Mouse (Mus musculus): ENCODE measurements at regions not wholly inside any gene's neighbourhood (a gene's known extent, or its start where the extent isn't known, plus 50 kb on each side); places are given as distances from the start of the nearest gene placed in this dataset.
A peak's percentile ranks its signal among the peaks of the same experiment; 100 is the strongest.

- no peak for ATAC-seq (replicated peaks; ENCODE audit: extremely low read depth, insufficient read depth, low FRiP score)
These were observed 90.4 kb upstream of the Npvf start for GRCm38 (mm10) chr6:50744462-50745166.

GRCm38 (mm10) chr6:50753151-50753550 is 98.9 kb upstream of the Npvf start:
- Histone ChIP-seq H3K9ac (ENCODE audit: low read length) (no peak overlapping the region), H3K9me3 (replicated peaks; ENCODE audit: control insufficient read depth, low read length) (no peaks in the 10 kb centered on the region), H3K4me3 (ENCODE audit: low read length) (no peak overlapping the region), H3K4me1 (ENCODE audit: control insufficient read depth, insufficient read depth, low read length) (no peaks in the 10 kb centered on the region), H3K4me2 (ENCODE audit: low read depth, low read length) (no peak overlapping the region), H3K27ac (ENCODE audit: low read length) (no peak overlapping the region), H3K27me3 (ENCODE audit: control insufficient read depth, insufficient read depth, low read length) (no peaks in the 10 kb centered on the region), H3K36me3 (ENCODE audit: control insufficient read depth, insufficient read depth) (no peaks in the 10 kb centered on the region)
- WGBS, result 72% methylated on average over 7 of the region's 7 CpGs
- no peak for ATAC-seq (replicated peaks; ENCODE audit: extremely low read depth, insufficient read depth, low FRiP score)

More at GRCm38 (mm10) chr6:50744462-50745166, 90.4 kb upstream of the Npvf start:
- Histone ChIP-seq H3K4me2 (ENCODE audit: low read depth, low read length) (no peak overlapping the region), H3K9ac (ENCODE audit: low read length) (no peak overlapping the region), H3K27me3 (ENCODE audit: control insufficient read depth, insufficient read depth, low read length) (no peaks in the 10 kb centered on the region), H3K4me1 (ENCODE audit: control insufficient read depth, insufficient read depth, low read length) (0 out of 2 replicates have a peak, but pooled peaks cover 2% of the 10 kb centered on the region), H3K9me3 (replicated peaks; ENCODE audit: control insufficient read depth, low read length) (no peaks in the 10 kb centered on the region), H3K27ac (ENCODE audit: low read length) (no peak overlapping the region), H3K4me3 (ENCODE audit: low read length) (no peak overlapping the region), H3K36me3 (ENCODE audit: control insufficient read depth, insufficient read depth) (no peaks in the 10 kb centered on the region)
- 29% methylated on average over 6 of the region's 6 CpGs for WGBS

GRCm38 (mm10) chr6:50754786-50755185 is 100.5 kb upstream of the Npvf start:
- 89% methylated on average over 12 of the region's 12 CpGs for WGBS
- Histone ChIP-seq H3K27me3 (ENCODE audit: control insufficient read depth, insufficient read depth, low read length) (no peaks in the 10 kb centered on the region), H3K4me2 (ENCODE audit: low read depth, low read length) (no peak overlapping the region), H3K9ac (ENCODE audit: low read length) (no peak overlapping the region), H3K27ac (ENCODE audit: low read length) (no peak overlapping the region), H3K9me3 (replicated peaks; ENCODE audit: control insufficient read depth, low read length) (no peaks in the 10 kb centered on the region), H3K4me3 (ENCODE audit: low read length) (no peak overlapping the region), H3K4me1 (ENCODE audit: control insufficient read depth, insufficient read depth, low read length) (no peaks in the 10 kb centered on the region), H3K36me3 (ENCODE audit: control insufficient read depth, insufficient read depth) (no peaks in the 10 kb centered on the region)
- ATAC-seq (replicated peaks; ENCODE audit: extremely low read depth, insufficient read depth, low FRiP score), result no peak

GRCm38 (mm10) chr6:50760367-50760766 is 106.1 kb upstream of the Npvf start:
- Histone ChIP-seq H3K27me3 (ENCODE audit: control insufficient read depth, insufficient read depth, low read length) (no peaks in the 10 kb centered on the region), H3K4me3 (ENCODE audit: low read length) (no peak overlapping the region), H3K36me3 (ENCODE audit: control insufficient read depth, insufficient read depth) (no peaks in the 10 kb centered on the region), H3K27ac (ENCODE audit: low read length) (no peak overlapping the region), H3K4me2 (ENCODE audit: low read depth, low read length) (no peak overlapping the region), H3K9ac (ENCODE audit: low read length) (no peak overlapping the region), H3K9me3 (replicated peaks; ENCODE audit: control insufficient read depth, low read length) (no peaks in the 10 kb centered on the region), H3K4me1 (ENCODE audit: control insufficient read depth, insufficient read depth, low read length) (no peaks in the 10 kb centered on the region)
- 61% methylated on average over 6 of the region's 6 CpGs for WGBS
- no peak for ATAC-seq (replicated peaks; ENCODE audit: extremely low read depth, insufficient read depth, low FRiP score)

GRCm38 (mm10) chr6:50763121-50763520 is 108.9 kb upstream of the Npvf start:
- 73% methylated on average over 4 of the region's 4 CpGs for WGBS
- no peaks in the 10 kb centered on the region for H3K36me3 ChIP-seq (ENCODE audit: control insufficient read depth, insufficient read depth)

GRCm38 (mm10) chr6:50766442-50766915 is 112.2 kb upstream of the Npvf start:
- H3K4me2 ChIP-seq (ENCODE audit: low read depth, low read length), result peak overlapping the region; percentile 41; the same call in 1 of the 2 replicates
- ATAC-seq (replicated peaks; ENCODE audit: extremely low read depth, insufficient read depth, low FRiP score), result no peak
- 44% methylated on average over 14 of the region's 14 CpGs for WGBS

More at GRCm38 (mm10) chr6:50763121-50763520, 108.9 kb upstream of the Npvf start:
- no peaks in the 10 kb centered on the region for H3K27me3 ChIP-seq (ENCODE audit: control insufficient read depth, insufficient read depth, low read length)
- no peak for ATAC-seq (replicated peaks; ENCODE audit: extremely low read depth, insufficient read depth, low FRiP score)
- H3K4me2 ChIP-seq (ENCODE audit: low read depth, low read length), result no peak overlapping the region
- H3K27ac ChIP-seq (ENCODE audit: low read length), result no peak overlapping the region
- H3K9ac ChIP-seq (ENCODE audit: low read length), result no peak overlapping the region
- H3K9me3 ChIP-seq (replicated peaks; ENCODE audit: control insufficient read depth, low read length), result no peaks in the 10 kb centered on the region
- no peak overlapping the region for H3K4me3 ChIP-seq (ENCODE audit: low read length)
- H3K4me1 ChIP-seq (ENCODE audit: control insufficient read depth, insufficient read depth, low read length), result no peaks in the 10 kb centered on the region

GRCm38 (mm10) chr6:50767126-50767525 is 112.9 kb upstream of the Npvf start:
- Histone ChIP-seq H3K9ac (ENCODE audit: low read length) (no peak overlapping the region), H3K4me3 (ENCODE audit: low read length) (no peak overlapping the region), H3K27me3 (ENCODE audit: control insufficient read depth, insufficient read depth, low read length) (no peaks in the 10 kb centered on the region), H3K4me2 (ENCODE audit: low read depth, low read length) (no peak overlapping the region), H3K4me1 (ENCODE audit: control insufficient read depth, insufficient read depth, low read length) (no peaks in the 10 kb centered on the region), H3K36me3 (ENCODE audit: control insufficient read depth, insufficient read depth) (no peaks in the 10 kb centered on the region), H3K9me3 (replicated peaks; ENCODE audit: control insufficient read depth, low read length) (no peaks in the 10 kb centered on the region), H3K27ac (ENCODE audit: low read length) (no peak overlapping the region)
- ATAC-seq (replicated peaks; ENCODE audit: extremely low read depth, insufficient read depth, low FRiP score), result no peak
- 55% methylated on average over 6 of the region's 6 CpGs for WGBS

More at GRCm38 (mm10) chr6:50766442-50766915, 112.2 kb upstream of the Npvf start:
- Histone ChIP-seq H3K27me3 (ENCODE audit: control insufficient read depth, insufficient read depth, low read length) (no peaks in the 10 kb centered on the region), H3K27ac (ENCODE audit: low read length) (no peak overlapping the region), H3K9ac (ENCODE audit: low read length) (no peak overlapping the region), H3K4me1 (ENCODE audit: control insufficient read depth, insufficient read depth, low read length) (no peaks in the 10 kb centered on the region), H3K36me3 (ENCODE audit: control insufficient read depth, insufficient read depth) (no peaks in the 10 kb centered on the region), H3K9me3 (replicated peaks; ENCODE audit: control insufficient read depth, low read length) (no peaks in the 10 kb centered on the region), H3K4me3 (ENCODE audit: low read length) (no peak overlapping the region)

GRCm38 (mm10) chr6:50767827-50768226 is 113.6 kb upstream of the Npvf start:
- no peak overlapping the region for H3K27ac ChIP-seq (ENCODE audit: low read length)
- no peak overlapping the region for H3K4me3 ChIP-seq (ENCODE audit: low read length)
- 90% methylated on average over 4 of the region's 4 CpGs for WGBS
- no peak for ATAC-seq (replicated peaks; ENCODE audit: extremely low read depth, insufficient read depth, low FRiP score)
- no peaks in the 10 kb centered on the region for H3K4me1 ChIP-seq (ENCODE audit: control insufficient read depth, insufficient read depth, low read length)
- H3K36me3 ChIP-seq (ENCODE audit: control insufficient read depth, insufficient read depth), result no peaks in the 10 kb centered on the region
- no peak overlapping the region for H3K4me2 ChIP-seq (ENCODE audit: low read depth, low read length)
- H3K9ac ChIP-seq (ENCODE audit: low read length), result no peak overlapping the region
- no peaks in the 10 kb centered on the region for H3K27me3 ChIP-seq (ENCODE audit: control insufficient read depth, insufficient read depth, low read length)
- no peaks in the 10 kb centered on the region for H3K9me3 ChIP-seq (replicated peaks; ENCODE audit: control insufficient read depth, low read length)

GRCm38 (mm10) chr6:50769101-50769500 is 114.9 kb upstream of the Npvf start:
- Histone ChIP-seq H3K4me2 (ENCODE audit: low read depth, low read length) (no peak overlapping the region), H3K4me3 (ENCODE audit: low read length) (no peak overlapping the region), H3K4me1 (ENCODE audit: control insufficient read depth, insufficient read depth, low read length) (no peaks in the 10 kb centered on the region), H3K9ac (ENCODE audit: low read length) (no peak overlapping the region), H3K27ac (ENCODE audit: low read length) (no peak overlapping the region), H3K27me3 (ENCODE audit: control insufficient read depth, insufficient read depth, low read length) (no peaks in the 10 kb centered on the region), H3K36me3 (ENCODE audit: control insufficient read depth, insufficient read depth) (no peaks in the 10 kb centered on the region), H3K9me3 (replicated peaks; ENCODE audit: control insufficient read depth, low read length) (no peaks in the 10 kb centered on the region)
- ATAC-seq (replicated peaks; ENCODE audit: extremely low read depth, insufficient read depth, low FRiP score), result no peak
- 78% methylated on average over 2 of the region's 2 CpGs for WGBS

Measured in heart, embryonic 16.5 days (tissue).